Mouse (Mus musculus) ovary, adult 2 months (tissue): ENCODE results near the gene Rexo5. TPM values are rescaled to one million over a fixed set of nuclear protein-coding genes. Genes with fewer than 3 reads are reported as not detected.

ENCODE experiments used
- polyA plus RNA-seq: library from polyadenylated mRNA; depleted of rRNA; stranded (reverse); fragments of >200 nt; gene quantifications from 2 replicates; pipeline ENCODE4 v1.2.3, GENCODE M21; 2012; rRNA removed

Rexo5 gene
- polyA plus RNA-seq = 1.1 and 2.1 TPM in 2 replicates

DNA sequence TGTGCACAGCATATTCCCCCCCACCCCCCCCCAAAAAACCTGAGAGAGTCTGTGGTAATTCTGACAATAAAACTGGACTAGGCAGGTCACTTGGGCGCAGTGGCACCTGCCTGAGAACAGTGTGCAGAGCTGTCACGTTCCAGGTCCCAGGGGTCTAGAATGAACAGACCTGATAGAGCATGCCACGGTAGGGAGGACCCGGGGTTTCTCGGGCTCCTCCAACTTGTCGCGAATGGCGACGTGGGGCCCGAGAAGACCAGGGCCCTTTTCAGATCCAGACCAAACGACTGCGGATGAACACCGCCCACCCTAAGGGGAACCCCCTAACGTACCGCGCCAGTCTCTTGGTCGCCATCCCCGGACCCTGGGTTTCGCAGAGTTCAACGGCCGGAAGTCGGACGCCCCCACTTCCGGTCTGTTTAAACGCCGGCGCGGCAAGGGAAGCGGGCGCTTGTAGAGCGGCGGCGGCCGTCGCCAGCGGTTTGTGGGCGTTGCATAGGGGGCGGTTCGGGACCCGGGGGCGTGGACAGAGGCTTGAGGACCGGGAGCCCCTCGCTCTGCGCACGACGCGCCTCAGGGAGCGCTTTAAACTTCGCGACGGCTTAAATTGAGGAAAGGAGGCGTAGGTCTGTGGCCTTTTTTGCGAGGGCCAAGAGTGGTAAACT lies at the start of gene Rexo5, which contains the start of gene Eri2:
TSS of gene Rexo5 (plus strand) at position 421 of the 665 bp plus-strand sequence.
TSS of gene Eri2 (minus strand) at position 473 of the 665 bp plus-strand sequence.

DNA sequence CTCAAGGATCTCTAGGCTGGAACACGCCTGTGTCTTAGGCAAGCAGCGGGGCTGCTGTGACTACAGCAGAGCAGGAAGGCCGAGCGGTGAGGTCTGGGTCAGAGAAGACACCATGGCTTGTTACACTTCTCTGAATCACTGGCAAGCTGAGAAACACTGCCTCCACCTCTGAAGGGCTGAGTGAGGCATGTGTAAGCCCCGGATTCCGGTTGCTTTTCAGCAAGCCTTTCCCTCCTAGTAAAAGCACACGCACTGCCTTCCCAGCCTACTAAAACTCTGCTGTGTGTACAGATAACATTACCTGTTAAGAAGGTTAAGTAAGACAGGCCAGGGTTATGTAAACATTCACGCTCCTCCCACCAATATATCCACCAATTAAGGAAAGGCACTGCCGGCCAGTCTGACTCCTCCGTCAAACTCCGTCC lies 33.3 kb upstream of the Rexo5 start, which contains the start of gene Acsm3:
TSS of gene Acsm3 (plus strand) at position 397 of the 425 bp plus-strand sequence.

DNA sequence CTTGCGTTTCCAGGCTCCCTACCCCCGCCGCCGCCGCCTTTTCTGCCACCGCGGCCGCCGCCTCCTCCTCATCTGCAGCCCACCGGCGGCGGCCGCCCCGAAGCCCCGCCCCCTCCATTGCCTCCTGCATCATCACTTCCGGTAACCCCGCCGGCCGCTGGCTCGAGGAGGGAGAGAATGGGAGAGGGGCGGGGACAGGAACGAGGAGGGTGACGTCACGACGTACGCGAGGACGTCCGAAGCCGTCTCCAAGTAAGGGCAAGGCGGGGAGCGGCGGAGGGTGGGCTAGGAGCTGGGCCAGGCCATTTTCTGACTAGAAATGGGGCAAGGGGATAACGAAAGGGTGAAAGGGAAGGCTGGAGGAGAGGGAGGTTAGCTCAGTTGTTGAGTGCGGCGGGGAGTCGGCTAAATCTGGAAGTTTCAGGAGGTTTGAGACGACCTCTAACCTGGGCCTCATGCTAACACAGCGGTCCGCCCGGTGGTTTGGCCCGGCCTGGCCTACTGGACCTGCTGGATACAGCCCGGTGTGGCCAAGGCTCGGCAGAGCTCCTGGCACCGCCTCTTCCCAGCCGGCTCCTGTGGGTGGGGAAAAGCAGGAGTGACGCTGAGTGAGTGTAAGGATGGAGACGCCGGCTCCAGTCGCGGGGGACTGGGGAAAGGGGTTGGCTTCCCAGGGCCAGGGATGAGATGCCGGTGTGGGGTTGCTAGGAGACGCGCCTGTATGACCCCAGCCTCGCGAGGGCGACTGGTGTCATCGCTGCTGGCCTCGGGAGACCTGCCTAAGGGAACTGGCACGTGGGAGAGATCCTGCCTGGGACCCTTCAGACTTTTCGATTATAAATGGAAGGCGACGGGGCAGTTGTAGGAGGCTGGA lies 102.1 kb downstream of the Rexo5 start, which contains the start of the genes Lyrm1 and Dcun1d3:
TSS of gene Lyrm1 (plus strand) at position 223 of the 874 bp plus-strand sequence.
TSS of gene Dcun1d3 (minus strand) at position 660 of the 874 bp plus-strand sequence.

Other genes with a start within 250 kb of the Rexo5 start
- gene Acsm2, start 239.7 kb upstream of the Rexo5 start, polyA plus RNA-seq = not detected in 2 replicates
- gene Acsm1, start 187.0 kb upstream of the Rexo5 start, polyA plus RNA-seq = 0.17 TPM in 1 of 2 replicates, not detected in the other
- not detected in 2 replicates for gene Acsm4, start 104.0 kb upstream of the Rexo5 start, polyA plus RNA-seq
- 36.6 and 39.4 TPM in 2 replicates for gene Thumpd1, start 73.2 kb upstream of the Rexo5 start, polyA plus RNA-seq
- 0.16 and 0.36 TPM in 2 replicates for gene Acsm3, start 33.1 kb upstream of the Rexo5 start, polyA plus RNA-seq
- gene Eri2, start 52 bp downstream of the Rexo5 start, polyA plus RNA-seq = 0.86 and 1.3 TPM in 2 replicates
- 0.69 and 0.90 TPM in 2 replicates for gene Lyrm1, start 101.9 kb downstream of the Rexo5 start, polyA plus RNA-seq
- 7.5 and 8.4 TPM in 2 replicates for gene Dcun1d3, start 102.3 kb downstream of the Rexo5 start, polyA plus RNA-seq